Mouse (Mus musculus) CH12.LX (cell line): Measurements from ENCODE around the gene Snx8.

Source experiments
- CTCF ChIP-seq, 2 experiments: IDR thresholded peaks in 1 of 2; conservative IDR thresholded peaks in 1 of 2; 2 replicates each; pipeline ENCODE4 v1.5.1; 2011 to 2012; ENCODE audit warnings: low read depth in 2 of 2, low read length in 2 of 2, improper control_type of control experiment in 1 of 2, inconsistent platforms in 1 of 2, mild to moderate bottlenecking in 1 of 2, moderate library complexity in 1 of 2
- ETS1 ChIP-seq: conservative IDR thresholded peaks from 2 replicates; pipeline ENCODE4 v1.6.1; 2012; ENCODE audit warnings: low read depth, mild to moderate bottlenecking, inconsistent platforms, low read length, improper control_type of control experiment, moderate library complexity
- TBP ChIP-seq: conservative IDR thresholded peaks from 2 replicates; pipeline ENCODE4 v1.6.1; 2011; ENCODE audit warnings: low read depth, low read length, improper control_type of control experiment

GRCm38 (mm10) chr5:140369466-140369865 lies 19.6 kb downstream of the Snx8 start:
- no peak for TF ChIP-seq ETS1
- no peak for TF ChIP-seq TBP
- no peak for TF ChIP-seq CTCF (conservative IDR thresholded peaks at IDR 0.05 in 1 of 2, IDR thresholded peaks at IDR 0.05 in 1 of 2; ENCODE audit: low read depth in 2 of 2, low read length in 2 of 2)
